Mouse (Mus musculus) kidney, postnatal 14 days (tissue): ENCODE data around the gene Tns2.
"Not testable (repeated sequence)": the region's sequence is repeated elsewhere in the genome, so short reads cannot be mapped to it uniquely, and the experiment has no call there.

ENCODE experiments used
- DNase-seq: peaks from one replicate; pipeline ENCODE4 v3.0.0; 2022; ENCODE audit warnings: mixed read lengths

Gene Tns2

GRCm38 (mm10) chr15:102100161-102100981 is at the start of gene Tns2:
Gene Tns2, plus strand, starts transcription at chr15:102100413.
- peak; percentile 92 for DNase-seq

- DNase-seq: peak; percentile 77
Observed at GRCm38 (mm10) chr15:102051920-102052683, 48.1 kb upstream of the Tns2 start.

GRCm38 (mm10) chr15:102056495-102057174 is 43.6 kb upstream of the Tns2 start:
- no peak for DNase-seq

DNA sequence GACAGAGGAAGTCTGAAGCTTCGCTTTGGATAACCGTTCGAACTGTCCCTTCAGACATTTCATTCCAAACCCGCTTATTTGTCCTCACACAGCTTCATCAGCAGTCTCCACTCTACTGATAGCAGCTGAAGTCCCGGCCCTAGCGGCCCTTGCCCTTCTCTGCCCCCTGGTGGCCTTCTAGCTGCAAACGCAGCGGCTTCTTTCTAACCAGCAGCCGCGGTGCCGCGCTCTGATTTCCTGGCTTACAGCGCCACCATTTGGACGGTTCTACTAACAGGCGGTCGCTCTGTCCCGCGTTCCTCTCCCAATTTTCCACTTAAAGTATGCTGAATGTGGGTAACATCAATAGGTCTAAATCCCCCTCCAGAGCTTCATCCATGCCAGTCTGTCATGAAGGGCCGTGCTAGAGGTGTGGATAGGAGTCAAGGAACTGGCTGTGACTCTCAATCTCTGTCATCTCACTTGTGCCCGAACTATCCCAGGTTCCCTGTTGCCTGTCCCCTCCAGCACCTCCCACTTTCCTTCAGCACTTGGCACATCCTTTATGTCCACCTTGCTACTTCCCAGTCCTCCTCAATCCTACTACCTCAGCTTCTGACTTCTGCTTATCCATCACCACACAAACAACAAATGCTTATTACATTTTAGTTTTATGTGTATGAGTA is 34.4 kb upstream of the Tns2 start:
- peak; percentile 94 for DNase-seq

DNA sequence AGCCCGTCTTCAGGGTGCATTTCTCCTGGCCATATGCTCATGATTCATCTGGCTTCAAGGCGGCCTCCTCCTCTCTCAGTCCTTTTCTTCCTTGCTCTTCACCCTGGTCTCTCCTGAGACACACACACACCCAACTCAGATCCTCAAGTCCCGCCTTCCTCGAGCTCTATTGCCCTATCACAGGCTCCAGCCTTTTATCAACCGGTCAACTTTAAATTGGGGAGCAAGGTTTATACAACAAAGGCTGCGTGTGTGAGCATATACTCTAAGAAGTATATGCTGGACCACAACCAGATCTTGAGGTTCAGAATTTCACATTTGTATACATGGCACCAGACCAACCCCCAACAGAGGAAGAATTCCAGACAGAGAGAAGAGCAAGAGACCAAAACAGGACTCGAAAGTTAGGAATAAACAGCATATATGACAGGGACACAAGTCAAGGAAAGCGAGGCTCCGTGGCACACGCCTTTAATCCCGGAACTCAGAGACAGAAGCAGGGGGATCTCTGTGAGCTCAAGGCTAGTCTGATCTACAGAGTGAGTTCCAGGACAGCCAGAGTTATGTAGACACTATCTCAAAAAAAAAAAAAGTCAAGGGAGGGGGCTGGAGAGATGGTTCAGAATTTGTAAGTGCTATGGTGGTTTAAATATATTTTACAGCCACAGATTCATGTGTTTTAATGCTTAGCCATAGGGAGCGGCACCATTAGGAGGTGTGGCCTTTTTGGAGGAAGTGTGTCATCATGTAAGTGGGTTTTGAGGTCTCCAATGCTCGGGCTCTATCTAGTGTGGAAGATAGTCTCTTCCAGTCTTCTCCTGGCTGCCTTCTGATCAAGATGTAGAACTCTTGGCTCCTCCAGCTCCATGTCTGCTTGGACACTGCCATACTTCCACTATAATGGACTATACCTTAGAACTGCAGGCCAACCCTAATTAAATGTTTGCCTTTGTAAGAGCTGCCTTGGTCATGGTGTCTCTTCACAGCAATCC is 29.4 kb upstream of the Tns2 start:
- no peak for DNase-seq

DNA sequence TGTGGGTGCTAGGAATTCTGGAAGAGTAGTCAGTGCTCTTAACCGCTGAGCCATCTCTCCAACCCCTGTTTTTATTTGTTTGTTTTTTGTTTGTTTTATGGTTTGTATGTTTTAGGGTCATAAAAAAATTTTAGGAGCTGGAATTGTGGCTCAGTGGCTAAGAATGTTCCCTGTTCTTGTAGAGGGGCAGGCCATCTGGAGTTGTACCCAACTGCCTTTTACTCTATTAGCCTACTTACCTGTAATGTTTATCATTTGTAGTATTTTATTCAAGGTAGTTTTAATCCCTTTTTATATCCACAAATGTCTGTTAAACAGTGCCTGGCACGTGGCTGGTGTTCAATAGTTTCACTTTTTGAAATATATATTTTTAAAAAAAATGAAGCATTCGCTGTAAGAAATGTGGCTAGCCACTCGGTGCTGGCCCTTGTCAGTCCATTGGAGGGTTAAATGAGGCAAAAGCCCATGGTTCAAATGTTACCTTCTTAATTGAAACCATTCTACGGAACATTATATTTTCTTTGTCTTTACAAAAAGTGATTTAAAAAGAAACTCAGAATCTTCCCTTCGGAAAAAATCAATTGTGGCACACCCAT is 27.2 kb upstream of the Tns2 start:
- DNase-seq: no peak

GRCm38 (mm10) chr15:102073559-102074069 is 26.6 kb upstream of the Tns2 start, which contains the start of gene Eif4b:
Gene Eif4b, plus strand, starts transcription at chr15:102073773.
- peak; percentile 100 for DNase-seq

DNA sequence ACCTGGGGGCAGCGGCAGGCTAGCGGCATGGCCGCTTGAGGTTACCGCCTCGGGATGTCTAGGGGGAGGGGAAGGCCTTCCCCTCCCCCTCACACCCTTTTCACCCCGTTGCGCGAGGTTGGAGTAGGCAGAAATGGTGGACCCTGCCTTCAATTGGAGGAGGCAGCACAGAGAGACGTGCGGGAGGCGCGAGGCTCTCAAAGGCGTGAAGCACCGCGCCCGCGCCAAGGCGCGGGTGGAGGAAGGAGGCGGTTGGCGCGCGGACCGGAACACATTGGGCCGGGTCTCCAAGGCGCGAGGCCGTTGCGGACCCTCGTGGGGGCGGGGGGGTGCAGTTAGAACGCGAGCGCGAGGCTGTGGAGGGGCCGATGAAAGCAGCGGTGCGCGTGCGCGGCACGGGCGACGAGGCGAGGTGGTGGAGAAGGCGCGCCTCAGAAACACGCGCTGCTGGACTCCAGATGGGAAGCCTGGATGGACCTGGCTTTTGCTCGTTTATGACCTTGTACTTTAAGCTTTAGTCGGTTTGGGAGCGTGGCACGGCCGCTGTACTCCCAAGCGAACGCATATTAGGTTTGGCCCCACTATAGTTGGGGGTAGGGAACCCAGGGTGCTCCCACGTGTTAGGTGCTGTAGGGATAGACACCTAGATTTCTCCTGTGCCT is 26.0 kb upstream of the Tns2 start:
- DNase-seq: peak; percentile 77

DNA sequence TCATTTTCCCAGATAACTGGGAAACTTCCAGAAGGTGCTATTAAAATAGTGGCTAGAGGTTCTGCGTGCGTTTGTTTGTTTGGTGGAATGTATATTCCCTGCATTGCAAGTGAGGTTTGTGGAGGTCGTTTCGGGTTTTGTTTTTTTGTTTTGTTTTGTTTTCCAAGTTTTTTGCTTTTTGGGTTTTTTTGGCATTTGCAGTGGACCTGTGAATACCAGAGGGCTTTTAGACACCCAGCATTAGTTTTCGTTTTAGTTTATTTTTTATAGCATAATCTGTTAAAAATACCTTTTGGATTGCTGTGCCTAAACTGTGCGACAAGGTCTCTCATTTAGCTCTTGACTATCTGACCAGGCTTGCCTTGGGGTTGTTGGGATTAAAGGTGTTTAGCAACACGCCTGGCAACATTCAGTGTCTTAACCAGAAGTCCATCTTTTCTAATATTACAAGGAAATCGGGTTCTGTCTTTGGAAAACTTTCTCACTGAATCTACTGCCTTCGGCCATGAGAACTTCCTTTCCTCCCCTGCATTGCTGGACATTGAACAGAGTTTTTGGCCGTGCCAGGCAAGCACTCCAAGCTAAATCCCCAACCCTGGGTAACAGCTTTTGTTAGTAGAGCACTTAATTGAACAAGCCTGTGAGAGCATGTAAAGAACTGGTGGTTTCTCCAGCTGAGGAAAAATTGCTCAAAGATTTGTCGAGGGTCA is 25.2 kb upstream of the Tns2 start:
- no peak for DNase-seq

GRCm38 (mm10) chr15:102077111-102077677 is 23.0 kb upstream of the Tns2 start:
- DNase-seq: no peak

DNA sequence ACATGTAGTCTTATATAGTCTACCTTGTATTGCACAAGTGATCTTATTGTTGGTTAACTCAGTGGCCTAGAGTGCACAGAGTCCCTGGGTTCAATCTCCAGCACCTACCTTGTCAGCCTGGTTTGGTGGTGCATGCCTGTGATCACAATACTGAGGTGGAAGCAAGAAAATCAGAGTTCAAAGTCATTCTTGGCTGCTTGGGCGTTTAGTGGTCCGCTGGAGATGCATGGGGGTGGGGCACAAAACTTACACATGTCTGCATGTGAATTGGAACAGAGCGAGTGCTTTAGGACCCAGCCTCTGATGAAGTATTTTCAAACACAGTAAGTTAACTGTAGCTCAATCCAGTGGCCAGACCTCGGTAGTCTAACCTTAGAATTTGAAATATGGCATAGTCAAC is 21.0 kb upstream of the Tns2 start:
- no peak for DNase-seq

DNA sequence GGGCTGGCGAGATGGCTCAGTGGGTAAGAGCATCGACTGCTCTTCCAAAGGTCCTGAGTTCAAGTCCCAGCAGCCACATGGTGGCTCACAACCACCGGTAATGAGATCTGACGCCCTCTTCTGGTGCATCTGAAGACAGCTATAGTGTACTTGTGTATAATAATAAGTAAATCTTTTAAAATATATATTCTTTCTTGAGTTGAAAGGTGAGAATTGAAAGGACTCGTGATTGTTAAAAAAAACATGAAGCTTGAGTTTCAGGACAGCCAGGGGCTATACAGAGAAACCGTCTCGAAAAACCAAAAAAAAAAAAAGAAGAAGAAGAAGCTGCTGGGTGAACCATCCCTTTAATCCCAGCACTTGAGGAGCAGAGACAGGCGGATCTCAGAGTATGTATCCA is 20.3 kb upstream of the Tns2 start:
- not testable (repeated sequence) for DNase-seq

DNA sequence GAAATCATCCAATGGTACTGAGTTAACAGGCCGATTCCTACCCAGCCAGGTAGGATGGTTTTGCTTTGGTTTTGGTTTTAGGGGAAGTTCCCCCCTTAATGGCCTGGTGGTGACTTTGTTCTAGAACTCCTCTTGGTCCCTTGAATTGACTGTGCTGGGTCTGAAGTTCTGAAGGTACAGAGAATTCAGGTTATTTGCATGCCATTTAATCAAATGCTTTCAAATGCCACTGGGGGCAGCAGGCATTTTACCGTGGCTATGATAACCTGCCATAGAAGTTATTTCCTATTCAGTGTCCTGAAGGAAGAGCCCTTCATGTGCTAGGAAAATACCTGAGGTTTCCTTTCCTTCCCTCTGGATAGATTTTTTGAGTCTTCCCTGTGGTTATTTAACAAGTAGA is 19.8 kb upstream of the Tns2 start:
- no peak for DNase-seq

- peak; percentile 46 for DNase-seq
Observed at GRCm38 (mm10) chr15:102082148-102082547, 18.1 kb upstream of the Tns2 start.

DNA sequence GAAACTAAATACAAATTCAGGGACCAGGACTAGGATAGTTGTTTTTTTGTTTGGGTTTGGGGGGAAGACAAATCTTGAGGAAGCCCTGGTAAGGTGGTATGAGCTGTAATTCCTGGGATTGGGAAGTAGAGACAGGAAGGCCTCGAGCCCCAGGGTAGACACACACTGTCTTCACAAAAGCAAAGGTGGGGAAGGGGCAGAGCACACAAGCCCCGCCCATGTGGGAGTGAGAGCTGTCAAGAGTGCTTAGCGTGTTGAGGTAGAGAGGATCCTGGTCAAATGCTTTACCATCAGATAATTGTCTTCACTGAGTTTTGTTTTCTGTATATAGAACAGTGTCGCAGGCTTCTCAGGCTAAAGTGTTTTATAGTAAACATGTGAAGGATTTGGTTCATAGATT is 17.2 kb upstream of the Tns2 start:
- no peak for DNase-seq

- no peak for DNase-seq
Observed at GRCm38 (mm10) chr15:102089914-102090585, 10.2 kb upstream of the Tns2 start.

DNA sequence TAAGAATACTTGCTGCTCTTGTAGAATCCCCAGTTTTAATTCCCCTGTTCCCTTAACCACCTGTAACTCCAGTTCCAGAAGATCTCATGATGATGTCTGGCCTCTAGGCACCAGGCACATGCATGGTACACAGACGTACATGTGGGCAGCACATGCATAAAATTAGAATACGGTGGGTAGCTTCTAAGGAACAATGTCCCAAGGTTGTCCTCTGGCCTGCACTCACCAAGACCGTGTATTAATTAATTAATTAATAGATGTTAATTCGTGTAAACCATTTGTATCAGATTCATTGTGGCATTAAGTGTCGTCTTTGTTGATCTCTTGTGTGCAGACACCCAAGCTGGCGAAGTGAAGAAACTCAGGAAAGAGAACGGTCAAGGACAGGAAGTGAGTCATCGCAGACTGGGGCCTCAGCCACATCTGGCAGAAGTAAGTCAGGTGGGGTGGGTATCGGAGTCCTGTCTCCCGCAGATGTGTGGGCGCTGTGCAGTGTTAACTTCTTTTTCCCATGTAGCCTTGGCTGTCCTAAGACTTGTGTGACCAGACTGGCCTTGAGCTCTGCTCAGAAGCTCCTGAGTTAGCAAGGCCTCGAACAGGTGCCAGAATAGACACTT is 9.0 kb upstream of the Tns2 start:
- no peak for DNase-seq

GRCm38 (mm10) chr15:102091688-102092087 is 8.5 kb upstream of the Tns2 start:
- no peak for DNase-seq
